Mouse (Mus musculus) T-helper 2 cell (primary cell): ENCODE results near the gene Mreg.

Experiments used
- in situ Hi-C: fragments of 300-600 bp; cut with MboI, MseI; formaldehyde crosslinking; loops from one replicate; pipeline ENCODE4 v1.15.1; 2025; ENCODE audit warnings: high pct_unique_total_duplicates

Gene Mreg

DNA sequence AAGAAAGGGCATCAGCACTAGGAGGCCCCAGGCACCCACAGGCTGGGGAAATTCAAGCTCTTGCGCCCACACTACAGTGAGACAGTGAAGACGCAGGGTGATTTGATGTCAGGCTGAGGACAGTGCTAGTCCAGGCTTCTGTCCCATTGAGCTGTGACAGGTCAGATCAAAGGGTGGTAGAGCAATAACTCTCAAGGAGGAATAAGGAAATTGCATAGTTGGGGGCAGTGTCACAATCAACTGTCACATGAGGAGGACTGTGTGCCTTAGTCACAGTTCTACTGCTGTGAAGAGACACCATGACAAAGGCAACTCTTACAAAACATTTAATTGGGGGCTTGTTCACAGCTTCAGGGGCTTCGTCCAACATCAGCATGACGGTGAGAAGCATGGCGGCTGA, 16.0 kb downstream of the Mreg start:
- in situ Hi-C loops, result no loop called here

DNA sequence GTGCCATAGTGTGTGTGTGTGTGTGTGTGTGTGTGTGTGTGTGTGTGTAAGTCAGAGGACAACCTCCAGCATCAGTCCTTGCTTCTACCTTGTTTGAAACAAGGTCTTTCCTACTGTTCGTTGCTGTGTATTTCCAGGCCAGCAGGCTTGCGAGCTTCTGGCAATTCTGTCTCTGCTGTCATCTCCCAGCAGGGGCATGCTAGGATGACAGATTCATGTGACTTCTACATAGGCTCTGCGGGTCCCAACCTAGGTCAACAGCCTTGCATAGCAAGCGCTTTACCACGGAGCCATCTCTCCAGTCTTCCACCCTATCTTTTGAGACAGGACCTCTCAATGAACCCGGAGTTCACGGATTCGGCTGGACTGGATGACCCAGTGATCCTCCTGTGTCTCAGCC, 20.7 kb downstream of the Mreg start:
- in situ Hi-C loops, result no loop called here

DNA sequence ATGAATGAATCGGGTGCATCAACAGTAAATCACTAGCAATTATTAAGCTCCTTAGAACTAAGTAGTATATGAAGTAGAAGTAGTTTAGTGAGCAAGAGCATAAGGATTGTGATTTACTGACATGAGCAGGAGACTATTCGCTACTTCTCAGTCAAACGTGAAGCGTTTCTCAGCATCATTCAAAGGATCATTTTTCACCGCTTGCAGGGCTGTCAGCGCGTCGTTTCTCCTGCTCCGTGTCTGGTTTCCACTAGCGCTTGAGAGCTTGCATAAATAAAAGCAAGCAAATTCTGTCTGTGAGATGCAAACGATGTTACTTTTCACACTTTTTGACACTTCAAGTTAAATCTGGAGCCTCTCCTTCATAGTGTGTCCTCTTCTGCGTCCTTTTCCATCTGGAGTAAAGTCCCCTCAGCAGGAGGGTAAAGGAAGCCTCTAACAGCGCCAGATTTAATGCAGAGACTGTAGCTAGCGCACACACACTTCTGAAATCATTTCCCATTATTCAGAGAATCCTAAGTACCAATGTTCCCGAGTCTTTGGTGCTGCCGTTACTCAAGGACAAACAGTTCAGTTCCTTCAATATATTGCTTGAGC, 23.9 kb downstream of the Mreg start:
- in situ Hi-C loops, result no loop called here

DNA sequence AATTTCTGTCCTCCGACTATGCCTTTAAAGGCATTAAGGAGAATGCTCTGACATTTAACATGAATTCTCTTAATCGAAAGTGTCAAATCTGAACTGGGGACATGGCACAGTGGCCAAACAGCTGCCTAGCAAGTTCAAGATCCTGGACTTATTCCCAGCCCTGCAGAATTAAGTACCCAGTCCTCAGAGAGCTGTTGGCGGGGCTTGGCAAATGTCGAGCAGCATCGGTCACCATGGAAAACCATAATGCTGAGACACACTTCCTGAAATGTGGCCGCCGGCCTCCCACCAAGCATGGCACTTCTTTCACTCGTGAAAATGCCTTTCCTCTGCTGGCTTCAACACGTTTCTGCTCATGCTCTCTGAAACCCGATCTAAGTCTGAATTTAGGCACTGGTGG, 24.6 kb downstream of the Mreg start:
- in situ Hi-C loops, result no loop called here

DNA sequence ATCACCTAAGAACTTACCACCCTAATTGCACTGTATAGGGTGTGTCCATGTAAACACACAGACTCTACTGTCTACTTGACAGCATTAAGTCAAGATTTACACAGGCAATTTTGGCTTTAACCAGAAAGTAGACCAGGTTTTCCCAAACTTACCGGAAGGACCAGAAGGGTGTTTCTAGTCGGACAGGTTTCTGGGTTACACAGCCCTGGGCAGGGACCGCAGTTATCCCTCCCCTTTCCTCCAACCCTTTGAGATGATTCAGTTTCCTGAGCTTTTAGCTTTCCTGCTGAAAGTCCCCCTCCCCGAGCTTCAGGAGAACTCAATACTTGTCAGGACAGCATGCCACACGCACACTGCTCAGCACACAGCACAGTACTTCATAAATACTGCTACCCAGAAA, 26.0 kb downstream of the Mreg start:
- in situ Hi-C loops, result no loop called here

DNA sequence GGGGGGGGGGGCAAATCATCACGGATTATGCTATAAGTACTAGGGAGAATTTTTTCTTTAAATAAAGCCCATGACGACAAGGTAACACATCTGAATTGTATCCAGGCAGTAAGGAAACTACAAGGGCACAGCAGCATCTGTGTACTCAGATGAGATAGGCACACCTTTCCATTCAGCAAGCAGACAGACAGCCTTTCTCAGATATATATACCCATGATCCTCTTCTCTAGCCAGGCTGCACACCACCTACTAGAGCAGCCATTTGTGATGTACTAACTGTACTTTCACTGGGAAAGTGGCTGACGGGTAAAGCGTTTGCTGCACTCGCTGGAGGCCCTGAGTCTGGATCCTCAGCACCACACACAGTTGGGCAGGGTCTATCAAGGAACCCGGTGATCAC, 28.6 kb downstream of the Mreg start:
- in situ Hi-C loops, result no loop called here

DNA sequence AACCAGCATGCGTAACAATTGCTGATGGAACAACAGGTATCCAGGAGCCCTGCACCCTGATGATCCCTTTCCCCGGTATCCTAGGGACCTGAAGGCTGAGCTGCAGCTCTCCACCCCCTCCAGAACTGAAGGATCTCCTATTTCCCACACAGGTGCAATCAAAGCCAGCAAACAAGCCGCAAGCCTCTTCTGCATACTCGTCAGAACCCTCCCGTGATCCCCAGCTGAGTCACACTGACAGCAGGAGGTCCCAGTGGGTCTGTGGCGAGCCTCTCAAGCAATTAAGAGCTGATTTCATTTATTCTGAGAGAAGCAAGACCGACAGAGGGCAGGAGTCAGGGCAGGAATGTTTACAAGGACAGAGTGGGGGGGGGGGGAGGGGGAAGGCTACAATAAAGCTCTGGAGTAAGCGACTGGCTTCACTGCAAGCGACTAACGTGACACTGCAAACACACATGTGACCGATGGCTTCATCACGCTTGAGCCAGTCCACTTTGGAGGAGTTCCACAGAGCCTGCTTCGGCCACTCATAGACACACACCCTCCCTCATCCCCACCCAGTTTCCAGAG, 29.1 kb downstream of the Mreg start:
- in situ Hi-C loops, result no loop called here

DNA sequence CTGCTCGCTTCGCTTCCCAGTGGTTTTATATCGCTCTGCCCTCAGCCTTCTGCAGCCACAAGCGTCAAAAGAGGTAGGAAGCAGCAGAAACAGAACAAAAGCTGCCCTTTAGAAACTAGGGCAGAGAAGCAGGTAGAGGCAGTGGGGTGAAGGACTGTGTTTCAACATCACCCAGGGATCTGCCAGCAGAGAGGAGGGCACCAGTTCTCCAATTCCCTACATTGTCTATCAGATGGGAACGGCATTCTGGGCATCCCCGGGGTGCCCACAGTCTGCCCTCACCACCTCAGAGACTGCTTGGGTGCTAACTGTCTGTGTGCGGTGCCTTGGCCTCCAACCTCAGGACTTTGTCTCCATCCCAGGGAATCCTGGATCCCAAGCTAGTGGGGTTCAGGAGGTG, 32.2 kb downstream of the Mreg start:
- in situ Hi-C loops, result no loop called here

DNA sequence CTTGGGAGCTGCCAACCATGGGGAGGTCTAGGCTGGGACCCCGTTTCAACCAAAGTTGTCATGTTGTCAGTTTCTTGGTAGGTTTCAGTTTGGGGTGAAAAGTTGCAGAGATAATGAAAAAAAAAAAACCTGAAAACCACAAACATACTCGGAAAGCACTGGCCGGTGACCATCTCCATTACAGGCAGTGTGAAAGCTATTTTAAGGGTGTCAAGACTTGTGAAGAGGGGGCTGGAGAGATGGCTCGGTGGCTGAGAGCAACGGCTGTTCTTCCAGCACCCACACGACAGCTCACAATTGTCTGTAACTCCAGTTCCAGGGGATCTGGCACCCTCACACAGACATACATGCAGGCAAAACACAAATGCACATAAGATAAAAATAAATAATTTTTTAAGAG, 35.9 kb downstream of the Mreg start:
- in situ Hi-C loops, result no loop called here

DNA sequence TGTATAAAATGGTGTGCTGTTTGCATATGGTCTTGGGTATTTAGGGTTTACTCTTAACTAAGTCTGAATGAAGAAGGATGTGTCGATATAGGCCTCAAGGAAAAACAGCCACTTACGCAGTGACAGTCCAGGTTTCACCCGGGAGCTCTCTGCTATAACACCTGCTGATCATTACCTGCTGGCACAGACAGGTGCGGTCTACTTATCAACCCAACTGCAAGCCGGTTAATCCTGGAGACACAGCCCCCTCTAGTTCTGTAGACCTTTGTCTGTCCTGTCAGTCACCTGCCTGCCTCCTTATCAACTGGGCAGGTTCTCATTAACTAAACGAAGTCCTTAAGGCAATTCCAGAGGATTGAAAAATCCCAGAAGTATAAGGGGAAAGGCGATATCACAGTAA, 37.9 kb downstream of the Mreg start:
- in situ Hi-C loops, result no loop called here

DNA sequence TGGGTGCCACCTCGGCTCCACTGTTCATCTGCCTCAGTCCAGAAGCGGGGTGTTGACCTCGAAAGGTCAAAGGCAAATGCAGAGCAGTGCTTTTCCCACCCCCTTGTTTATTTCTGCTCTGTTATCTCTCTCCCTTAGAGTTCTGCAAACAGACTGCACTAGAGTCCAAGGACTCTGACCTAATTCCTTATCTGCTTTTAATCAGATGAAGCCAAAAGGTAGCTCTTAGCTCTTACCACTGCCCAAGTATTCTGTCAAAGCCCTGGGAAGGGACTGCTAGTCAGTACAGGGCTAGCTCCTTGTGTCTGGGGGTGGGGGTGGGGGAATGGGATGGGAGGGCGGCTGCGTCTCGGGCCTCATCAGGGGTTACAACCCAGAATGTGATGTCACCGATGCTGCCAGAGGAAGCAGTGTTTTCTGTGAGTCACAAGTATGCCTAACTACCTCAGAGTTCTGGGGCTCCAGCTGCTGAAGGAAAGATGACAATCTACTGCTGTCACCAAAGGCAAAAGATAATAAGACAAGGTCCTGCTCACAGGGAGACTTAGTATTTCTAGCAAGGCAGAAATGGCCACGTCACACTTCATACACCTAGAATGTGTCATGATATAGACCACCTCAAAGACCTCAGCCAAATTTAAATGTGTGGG, 38.6 kb downstream of the Mreg start:
- in situ Hi-C loops, result no loop called here

DNA sequence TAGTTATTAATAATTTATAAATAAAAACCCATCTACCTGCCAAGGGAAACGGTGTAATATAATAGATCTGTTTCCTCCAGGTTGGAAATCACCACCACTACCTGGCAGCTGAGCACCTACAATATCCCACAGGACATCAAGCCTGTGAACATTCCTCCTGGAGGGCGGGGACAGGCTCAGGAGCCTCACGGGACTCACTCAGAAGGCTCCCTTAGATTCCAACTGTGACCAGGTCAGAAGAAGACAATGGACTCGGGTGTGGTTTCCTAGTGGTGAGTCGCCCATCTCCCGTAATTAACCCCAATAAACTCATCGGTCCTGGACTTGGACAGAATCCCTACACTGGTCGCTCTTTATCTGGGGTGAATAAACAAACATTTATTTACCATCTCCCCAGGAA, 39.3 kb downstream of the Mreg start:
- in situ Hi-C loops, result no loop called here

DNA sequence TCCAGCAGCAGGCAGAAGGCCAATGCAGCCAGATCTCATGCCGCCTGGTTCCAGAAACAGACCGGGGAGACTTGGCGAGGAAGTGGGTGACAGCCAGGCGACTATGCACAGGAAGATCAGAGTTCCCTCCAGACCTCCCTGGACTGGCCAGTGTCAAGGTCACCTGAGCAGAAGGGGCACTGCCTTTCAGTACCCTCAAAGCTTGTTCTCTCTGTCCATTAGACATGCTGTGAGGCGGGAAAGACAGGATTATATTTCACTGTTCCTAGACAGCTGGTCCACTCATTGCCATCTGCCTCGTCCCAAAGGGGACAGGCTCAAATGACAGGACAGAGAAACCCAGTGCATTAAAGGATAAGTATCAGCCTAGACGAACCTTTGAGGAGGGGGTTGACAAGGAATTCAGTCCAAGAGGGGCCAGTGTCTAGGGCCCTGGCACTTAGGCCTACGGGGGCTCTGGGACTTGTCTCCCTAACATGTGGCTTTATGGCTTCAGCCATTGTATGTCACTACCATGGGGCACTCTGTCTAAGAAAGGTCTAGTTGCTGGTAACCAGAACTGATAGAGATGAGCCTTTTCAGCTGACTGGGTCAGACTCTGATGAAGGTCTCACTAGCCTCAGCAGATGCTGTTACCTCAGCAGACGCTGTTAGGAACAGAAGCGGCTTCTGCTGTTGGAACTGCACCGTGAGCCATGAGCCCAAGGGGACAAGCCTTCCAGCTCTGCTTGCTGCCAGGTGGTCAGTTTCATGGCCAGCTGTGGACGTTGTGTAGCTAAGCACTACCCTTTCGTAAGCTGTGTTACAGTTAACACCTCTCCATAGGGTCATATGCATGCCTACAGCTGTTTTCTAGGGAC, 40.9 kb downstream of the Mreg start:
- in situ Hi-C loops, result no loop called here

DNA sequence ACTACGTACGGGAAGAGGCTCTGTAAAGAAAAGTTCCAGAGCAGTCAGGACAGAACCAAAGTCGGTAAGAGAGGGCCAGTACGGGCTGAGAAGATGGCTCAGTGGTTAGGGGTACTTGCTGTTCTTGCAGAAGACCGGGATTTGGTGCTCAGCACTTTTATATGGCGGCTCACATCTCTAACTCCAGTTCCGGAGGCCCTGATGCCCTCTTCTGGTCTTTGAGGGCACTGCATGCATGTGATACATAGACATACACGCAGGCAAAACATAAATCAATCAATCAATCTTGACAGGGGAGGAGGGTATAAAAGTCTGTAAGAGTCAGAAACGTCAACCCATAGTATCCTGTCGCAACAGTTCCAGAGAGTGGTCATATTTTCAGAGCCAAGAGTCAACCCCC, 45.1 kb downstream of the Mreg start:
- in situ Hi-C loops, result no loop called here

DNA sequence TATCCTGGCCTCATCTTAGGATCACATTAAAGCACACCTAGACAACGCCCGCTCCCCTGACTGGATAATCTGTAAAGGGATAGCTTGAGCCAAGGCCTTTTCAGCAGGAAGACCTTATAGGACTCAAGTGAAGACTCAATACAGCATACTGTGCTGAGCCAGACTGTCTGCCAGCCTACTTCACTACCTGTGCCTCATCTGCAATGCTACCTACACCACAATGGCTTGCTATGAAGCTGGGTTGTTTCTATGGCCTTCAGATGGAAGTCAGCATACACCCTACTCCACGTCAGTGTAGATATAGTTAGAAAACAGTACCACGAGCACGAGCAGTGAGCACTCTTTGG, 45.7 kb downstream of the Mreg start:
- in situ Hi-C loops, result no loop called here

DNA sequence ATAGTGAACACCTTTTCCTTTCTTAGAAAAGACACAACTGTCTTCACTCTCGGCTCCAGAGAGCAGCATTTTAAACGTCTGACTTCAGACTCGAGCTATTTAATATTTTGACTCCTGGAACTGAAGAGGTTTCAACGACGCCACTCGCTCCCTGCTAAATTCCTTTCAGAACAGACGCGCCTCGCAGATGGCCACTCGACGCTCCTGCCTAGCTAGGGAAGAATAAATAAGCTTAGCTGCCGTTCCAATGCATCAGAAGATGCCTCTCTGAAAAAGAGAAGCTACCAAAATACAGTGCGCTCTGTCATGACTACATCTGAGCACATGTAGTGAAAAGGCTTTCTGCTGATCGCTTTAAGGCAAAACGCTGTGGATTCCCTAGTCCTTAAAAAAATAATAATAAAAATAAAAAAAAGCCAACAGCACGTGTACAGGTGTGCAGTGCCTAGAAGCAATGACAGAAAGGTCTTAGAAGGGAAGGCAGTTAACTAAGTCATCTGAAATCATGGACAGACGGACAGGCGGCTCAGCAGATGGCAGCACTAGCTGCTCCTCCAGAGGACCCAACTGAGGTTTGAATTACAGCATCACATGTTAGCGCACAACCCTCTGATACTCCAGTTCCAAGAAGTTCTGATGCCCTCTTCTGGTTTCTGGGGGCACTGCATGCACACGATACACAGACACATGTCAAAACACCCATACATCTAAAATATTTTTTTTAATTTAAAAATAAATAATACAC, 46.2 kb downstream of the Mreg start:
- in situ Hi-C loops, result no loop called here

DNA sequence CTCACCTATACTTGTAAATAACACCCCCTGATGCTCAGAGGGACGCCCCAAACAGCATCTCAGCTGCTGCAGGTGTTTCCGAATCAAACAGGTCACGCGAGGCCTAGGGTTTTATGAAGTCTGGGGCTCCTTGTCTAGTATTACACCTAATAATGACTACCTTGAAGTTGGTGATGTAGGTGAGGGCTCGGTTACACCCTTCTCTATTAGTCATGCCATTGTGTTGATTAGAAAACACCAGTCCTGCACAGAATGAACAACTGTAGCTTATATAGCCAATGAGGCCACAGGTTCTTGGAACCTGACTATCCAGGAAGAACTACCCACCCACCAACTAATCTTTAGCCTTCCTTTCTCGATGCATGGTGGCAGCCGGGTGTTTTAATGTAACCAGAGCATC, 51.8 kb downstream of the Mreg start:
- in situ Hi-C loops, result no loop called here

DNA sequence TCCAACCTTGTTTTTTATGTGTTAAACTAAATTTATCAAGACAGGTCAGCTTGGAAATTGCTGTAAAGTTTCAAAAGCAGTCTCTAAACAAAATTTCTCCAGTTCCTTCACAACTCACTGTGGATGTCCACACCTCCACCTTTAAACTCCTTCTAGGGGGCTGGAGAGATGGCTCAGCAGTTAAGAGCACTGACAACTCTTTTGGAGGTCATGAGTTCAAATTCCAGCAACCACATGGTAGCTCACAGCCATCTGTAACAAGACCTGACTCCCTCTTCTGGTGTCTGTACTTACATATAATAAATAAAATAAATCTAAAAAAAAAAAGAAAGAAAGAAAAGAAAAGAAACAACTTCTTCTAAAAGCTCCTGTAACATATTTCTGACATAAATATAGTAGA, 67.1 kb downstream of the Mreg start:
- in situ Hi-C loops, result no loop called here

DNA sequence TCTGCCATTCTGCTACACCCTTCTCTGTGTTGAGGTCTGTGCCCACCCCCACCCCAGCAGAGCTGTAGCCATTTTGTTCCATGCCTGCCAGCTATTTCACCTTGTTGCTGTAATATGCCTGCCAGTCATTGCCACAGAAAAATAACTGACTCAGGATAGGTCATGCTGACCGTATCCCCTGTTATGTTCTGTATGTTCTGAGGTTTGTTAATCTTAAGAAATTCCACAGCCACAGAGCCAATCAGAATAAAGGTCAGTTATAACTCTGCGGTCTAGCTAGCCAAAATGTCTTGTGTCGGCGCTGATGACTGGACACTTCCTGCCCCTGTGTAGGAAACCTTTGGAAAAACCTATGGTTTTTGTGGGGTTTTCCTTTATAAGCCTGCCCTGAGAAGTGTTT, 67.7 kb downstream of the Mreg start:
- in situ Hi-C loops, result no loop called here

DNA sequence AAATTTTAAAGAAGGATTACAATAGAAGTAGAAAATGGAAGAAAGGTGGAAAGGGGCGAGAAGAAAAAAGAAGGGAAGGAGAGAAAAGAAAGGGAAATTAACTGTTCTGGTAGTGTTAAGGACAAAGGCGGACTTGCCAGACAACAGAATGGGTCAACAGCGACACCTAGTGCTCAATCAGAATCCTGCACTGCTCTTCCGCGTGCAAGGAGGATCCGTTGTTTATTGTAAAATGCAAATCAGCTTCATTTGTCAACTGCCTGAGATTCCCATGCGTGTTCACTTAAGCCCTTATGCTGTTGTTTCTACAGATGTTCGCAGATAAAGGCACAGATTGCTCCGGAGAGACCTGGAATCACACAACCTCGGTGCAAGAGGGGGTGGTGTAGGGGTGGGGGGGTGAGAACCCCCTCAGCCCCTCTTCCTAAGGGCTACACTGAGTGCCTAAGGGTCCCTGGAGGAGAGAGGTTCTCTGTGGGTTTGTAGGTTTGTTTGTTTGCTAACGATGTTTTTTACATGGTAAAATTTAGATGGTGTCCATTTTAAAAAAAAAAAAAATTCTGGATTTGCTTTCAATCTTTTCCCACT, 70.1 kb downstream of the Mreg start:
- in situ Hi-C loops, result no loop called here

DNA sequence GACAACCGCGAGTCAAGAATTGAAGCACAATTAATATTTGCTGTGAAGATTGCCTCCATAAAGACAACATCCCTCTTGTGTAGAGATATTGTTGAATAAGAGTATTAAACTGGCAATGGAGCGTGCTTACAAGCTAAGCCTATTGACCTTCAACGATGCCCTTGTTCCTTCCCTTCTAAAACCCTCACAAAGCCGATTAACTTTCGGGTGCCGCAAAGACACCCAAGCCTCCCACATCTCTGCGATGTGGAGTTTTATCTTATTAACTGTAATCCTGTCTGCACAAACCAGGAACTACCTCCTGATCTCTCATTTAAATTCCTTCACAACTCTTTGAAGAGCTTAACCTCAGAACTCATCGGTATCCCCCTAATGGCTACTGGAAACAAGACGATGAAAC, 76.0 kb downstream of the Mreg start:
- in situ Hi-C loops, result no loop called here

DNA sequence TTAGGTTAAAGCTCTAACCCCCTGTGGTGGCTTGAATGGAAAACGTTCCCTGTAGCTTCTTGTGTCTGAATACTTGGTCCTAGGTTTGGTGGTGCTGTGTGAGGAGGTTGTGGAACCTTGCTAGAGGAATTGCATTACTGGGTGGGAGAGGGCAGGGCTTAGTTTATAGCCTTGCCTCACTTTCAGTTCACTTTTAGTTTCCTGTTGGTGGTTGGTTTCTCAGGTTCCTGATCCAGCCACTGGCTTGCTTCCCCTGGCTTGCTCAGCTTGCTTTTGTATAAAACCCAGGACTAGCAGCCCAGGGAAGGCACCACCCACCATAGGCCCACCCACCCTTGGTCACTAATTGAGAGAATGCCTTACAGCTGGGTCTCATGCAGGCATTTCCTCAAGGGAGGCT, 77.6 kb downstream of the Mreg start:
- in situ Hi-C loops, result no loop called here
